Mouse (Mus musculus): ENCODE data around the gene Whamm. TPM values are rescaled to one million over a fixed set of nuclear protein-coding genes. Genes with fewer than 3 reads are reported as not detected.

Whamm gene
- total and polyA plus RNA-seq, 3 experiments: 5.4 to 13.3 (median 13.3) TPM

DNA sequence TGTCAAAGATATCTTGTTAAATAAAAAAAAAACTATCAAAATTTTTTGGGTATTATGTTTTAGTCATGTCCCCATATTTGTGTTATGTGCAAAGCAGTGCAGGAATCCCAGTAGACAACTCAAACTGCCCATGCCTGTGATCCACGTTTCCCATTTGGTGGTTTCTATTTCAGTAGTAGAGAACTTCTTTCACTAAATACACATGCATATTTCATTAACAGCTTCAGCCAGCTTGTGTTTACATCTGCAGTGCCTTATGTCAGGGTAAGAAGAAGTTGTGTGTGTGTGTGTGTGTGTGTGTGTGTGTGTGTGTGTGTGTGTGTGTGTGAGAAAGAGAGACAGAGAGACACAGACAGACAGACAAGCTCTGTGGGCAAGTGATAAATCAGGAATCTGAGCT lies 39.6 kb upstream of the Whamm start:
- TF ChIP-seq CTCF (conservative IDR thresholded peaks at IDR 0.05 in 1 of 2, IDR thresholded peaks at IDR 0.05 in 1 of 2; ENCODE audit: low read depth in 2 of 2, low read length in 2 of 2): no peak
- no peak for TF ChIP-seq USF2 (conservative IDR thresholded peaks at IDR 0.05; ENCODE audit: low read depth, low read length)
- Histone ChIP-seq H3K4me1 (ENCODE audit: control insufficient read depth in 1 of 2, insufficient read depth in 2 of 2) (peaks cover 3 to 29% of the 10 kb centered on the region in 2 experiments), H3K4me3 (replicated peaks in 1 of 3; ENCODE audit: low read depth in 2 of 3, low read length in 2 of 3, poor library complexity in 1 of 3) (no peak overlapping the region), H3K4me2 (ENCODE audit: insufficient read depth, low read depth, poor library complexity, severe bottlenecking) (no peak overlapping the region), H3K27me3 (replicated peaks) (no peaks in the 10 kb centered on the region), H3K27ac (ENCODE audit: insufficient read depth, low read depth) (no peak overlapping the region), H3K36me3 (replicated peaks in 1 of 2; ENCODE audit: control insufficient read depth in 1 of 2, insufficient read depth in 1 of 2, low read length in 1 of 2) (peaks cover 65 to 93% of the 10 kb centered on the region in 2 experiments), H3K9me3 (replicated peaks; ENCODE audit: low read length) (peaks cover 24% of the 10 kb centered on the region), H3K9ac (ENCODE audit: insufficient read depth, low read depth) (no peak overlapping the region), H3K79me2 (replicated peaks; ENCODE audit: control insufficient read depth, extremely low read depth, insufficient read depth, poor library complexity, severe bottlenecking) (peaks cover 8% of the 10 kb centered on the region)
- DNase-seq (ENCODE audit: extremely low read depth): no peak
- dilution Hi-C loops (cut with MboI; ENCODE audit: extremely low pct_ligation_motif_present, extremely low pct_unique_long_range_greater_than_20kb, low sequenced_read_pairs): no loop called here
- in situ Hi-C loops (cut with MboI; ENCODE audit: low pct_ligation_motif_present, low pct_unique_long_range_greater_than_20kb, low sequenced_read_pairs): no loop called here

- peaks cover 0 to 5% of the 10 kb centered on the region in 2 experiments; a peak in 1 of 4 replicates for H3K4me1 ChIP-seq (ENCODE audit: control insufficient read depth in 1 of 2, insufficient read depth in 2 of 2)
- H3K27me3 ChIP-seq (replicated peaks): no peaks in the 10 kb centered on the region
- in situ Hi-C loops (cut with MboI; ENCODE audit: low pct_ligation_motif_present, low pct_unique_long_range_greater_than_20kb, low sequenced_read_pairs): no loop called here
- H3K27ac ChIP-seq (ENCODE audit: insufficient read depth, low read depth): no peak overlapping the region
- H3K36me3 ChIP-seq (replicated peaks in 1 of 2; ENCODE audit: control insufficient read depth in 1 of 2, insufficient read depth in 1 of 2, low read length in 1 of 2): peaks cover 35 to 62% of the 10 kb centered on the region in 2 experiments
- no peaks in the 10 kb centered on the region for H3K79me2 ChIP-seq (replicated peaks; ENCODE audit: control insufficient read depth, extremely low read depth, insufficient read depth, poor library complexity, severe bottlenecking)
- dilution Hi-C loops (cut with MboI; ENCODE audit: extremely low pct_ligation_motif_present, extremely low pct_unique_long_range_greater_than_20kb, low sequenced_read_pairs): no loop called here
- no peak overlapping the region for H3K4me2 ChIP-seq (ENCODE audit: insufficient read depth, low read depth, poor library complexity, severe bottlenecking)
- H3K9me3 ChIP-seq (replicated peaks; ENCODE audit: low read length): peaks cover 24% of the 10 kb centered on the region
- H3K9ac ChIP-seq (ENCODE audit: insufficient read depth, low read depth): no peak overlapping the region
- no peak for TF ChIP-seq MAFK (IDR thresholded peaks at IDR 0.05; ENCODE audit: insufficient replicate concordance, low read length)
- H3K4me3 ChIP-seq (replicated peaks in 1 of 3; ENCODE audit: low read depth in 2 of 3, low read length in 2 of 3, poor library complexity in 1 of 3): no peak overlapping the region
- no peak for DNase-seq (ENCODE audit: extremely low read depth)
Measured at GRCm38 (mm10) chr7:81536478-81536877, 34.6 kb upstream of the Whamm start.

GRCm38 (mm10) chr7:81538070-81538675 lies 32.9 kb upstream of the Whamm start:
- Histone ChIP-seq H3K4me2 (ENCODE audit: insufficient read depth, low read depth, poor library complexity, severe bottlenecking) (no peak overlapping the region), H3K9ac (ENCODE audit: insufficient read depth, low read depth) (no peak overlapping the region), H3K36me3 (replicated peaks in 1 of 2; ENCODE audit: control insufficient read depth in 1 of 2, insufficient read depth in 1 of 2, low read length in 1 of 2) (peaks cover 19 to 45% of the 10 kb centered on the region in 2 experiments), H3K27ac (ENCODE audit: insufficient read depth, low read depth) (no peak overlapping the region), H3K79me2 (replicated peaks; ENCODE audit: control insufficient read depth, extremely low read depth, insufficient read depth, poor library complexity, severe bottlenecking) (no peaks in the 10 kb centered on the region), H3K4me1 (ENCODE audit: control insufficient read depth in 1 of 2, insufficient read depth in 2 of 2) (peaks cover 0 to 5% of the 10 kb centered on the region in 2 experiments; a peak in 1 of 4 replicates), H3K27me3 (replicated peaks) (no peaks in the 10 kb centered on the region), H3K4me3 (replicated peaks in 1 of 3; ENCODE audit: low read depth in 2 of 3, low read length in 2 of 3, poor library complexity in 1 of 3) (no peak overlapping the region), H3K9me3 (replicated peaks; ENCODE audit: low read length) (peaks cover 12% of the 10 kb centered on the region)
- TF ChIP-seq CHD2 (IDR thresholded peaks at IDR 0.05; ENCODE audit: low read length) (peak; percentile 92), MYC (IDR thresholded peaks at IDR 0.05; ENCODE audit: low read depth, low read length) (no peak)
- DNase-seq (ENCODE audit: extremely low read depth): peak; percentile 41
- dilution Hi-C loops (cut with MboI; ENCODE audit: extremely low pct_ligation_motif_present, extremely low pct_unique_long_range_greater_than_20kb, low sequenced_read_pairs) (no loop called here), in situ Hi-C loops (cut with MboI; ENCODE audit: low pct_ligation_motif_present, low pct_unique_long_range_greater_than_20kb, low sequenced_read_pairs) (no loop called here)

DNA sequence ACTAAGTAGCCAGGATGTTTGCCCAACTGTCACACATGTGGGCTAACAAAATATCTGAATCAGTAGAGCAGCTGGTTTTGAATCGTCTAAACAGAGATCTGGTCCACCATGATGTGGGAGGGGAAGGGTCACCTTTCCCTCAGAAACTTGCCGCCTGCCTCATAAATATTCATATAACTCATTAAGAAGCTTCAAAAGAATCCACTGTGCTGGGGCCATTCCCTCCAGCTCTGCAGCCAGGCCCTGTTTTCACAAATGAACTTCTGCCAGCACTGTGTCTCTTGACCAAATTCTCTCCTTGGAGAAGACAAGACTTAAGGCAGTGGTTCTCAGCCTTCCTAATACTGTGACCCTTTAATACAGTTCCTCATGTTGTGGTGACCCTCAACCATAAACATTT lies 31.5 kb upstream of the Whamm start:
- no peak overlapping the region for H3K4me2 ChIP-seq (ENCODE audit: insufficient read depth, low read depth, poor library complexity, severe bottlenecking)
- no peaks in the 10 kb centered on the region for H3K27me3 ChIP-seq (replicated peaks)
- dilution Hi-C loops (cut with MboI; ENCODE audit: extremely low pct_ligation_motif_present, extremely low pct_unique_long_range_greater_than_20kb, low sequenced_read_pairs) (no loop called here), in situ Hi-C loops (cut with MboI; ENCODE audit: low pct_ligation_motif_present, low pct_unique_long_range_greater_than_20kb, low sequenced_read_pairs) (no loop called here)
- H3K36me3 ChIP-seq (replicated peaks in 1 of 2; ENCODE audit: control insufficient read depth in 1 of 2, insufficient read depth in 1 of 2, low read length in 1 of 2): peaks cover 10 to 31% of the 10 kb centered on the region in 2 experiments
- peaks cover 0 to 5% of the 10 kb centered on the region in 2 experiments; a peak in 1 of 4 replicates for H3K4me1 ChIP-seq (ENCODE audit: control insufficient read depth in 1 of 2, insufficient read depth in 2 of 2)
- H3K9ac ChIP-seq (ENCODE audit: insufficient read depth, low read depth): no peak overlapping the region
- TF ChIP-seq BHLHE40 (IDR thresholded peaks at IDR 0.05; ENCODE audit: low read depth, low read length): no peak
- no peak overlapping the region for H3K27ac ChIP-seq (ENCODE audit: insufficient read depth, low read depth)
- H3K4me3 ChIP-seq (replicated peaks in 1 of 3; ENCODE audit: low read depth in 2 of 3, low read length in 2 of 3, poor library complexity in 1 of 3): no peak overlapping the region
- H3K9me3 ChIP-seq (replicated peaks; ENCODE audit: low read length): no peaks in the 10 kb centered on the region
- no peak for DNase-seq (ENCODE audit: extremely low read depth)
- no peaks in the 10 kb centered on the region for H3K79me2 ChIP-seq (replicated peaks; ENCODE audit: control insufficient read depth, extremely low read depth, insufficient read depth, poor library complexity, severe bottlenecking)

Measured in CH12.LX (cell line).